Mouse (Mus musculus) gastrocnemius, adult 2 months (tissue): ENCODE measurements at regions not wholly inside any gene's neighbourhood (a gene's known extent, or its start where the extent isn't known, plus 50 kb on each side); places are given as distances from the start of the nearest gene placed in this dataset.

Experiments
- DNase-seq: peaks from one replicate; pipeline ENCODE4 v3.0.0; 2022
- H3K27ac ChIP-seq: fragments of 200-600 bp; 2 replicates; pipeline ENCODE4 v1.8.1; 2022; ENCODE audit warnings: mild to moderate bottlenecking
- H3K4me3 ChIP-seq: fragments of 200-600 bp; 2 replicates; pipeline ENCODE4 v1.8.1; 2022; ENCODE audit warnings: mild to moderate bottlenecking, moderate library complexity
- CTCF ChIP-seq: fragments of 200-600 bp; IDR thresholded peaks from 2 replicates; pipeline ENCODE4 v1.8.1; 2022; ENCODE audit warnings: antibody characterized with exemption, mild to moderate bottlenecking, moderate library complexity
- intact Hi-C: fragments of 180-260 bp; cut with DNase I; formaldehyde crosslinking; loops from one replicate; pipeline ENCODE4 v1.15.1; 2025

- no peak for TF ChIP-seq CTCF
- no peak overlapping the region for H3K4me3 ChIP-seq
- intact Hi-C loops, result loop anchor here (2.0 to 5.0 kb wide), 2 partner anchors 284 to 373 kb away; no protein-coding TSS in a partner anchor
- no peak for DNase-seq
- H3K27ac ChIP-seq, result no peak overlapping the region
Observed at GRCm38 (mm10) chr3:35688111-35688510, 65.8 kb upstream of the Atp11b start.

- no peak for DNase-seq
- intact Hi-C loops, result loop anchor here (2.0 to 5.0 kb wide), 2 partner anchors 284 to 372 kb away; no protein-coding TSS in a partner anchor
- peak; percentile 64 for TF ChIP-seq CTCF
- no peak overlapping the region for H3K4me3 ChIP-seq
- H3K27ac ChIP-seq, result no peak overlapping the region
Observed at GRCm38 (mm10) chr3:35688781-35689180, 65.1 kb upstream of the Atp11b start.

- peak; percentile 71 for TF ChIP-seq CTCF
- DNase-seq, result peak; percentile 48
- no peak overlapping the region for H3K27ac ChIP-seq
- intact Hi-C loops, result no loop called here
- no peak overlapping the region for H3K4me3 ChIP-seq
Observed at GRCm38 (mm10) chr3:35693039-35693438, 60.9 kb upstream of the Atp11b start.

DNA sequence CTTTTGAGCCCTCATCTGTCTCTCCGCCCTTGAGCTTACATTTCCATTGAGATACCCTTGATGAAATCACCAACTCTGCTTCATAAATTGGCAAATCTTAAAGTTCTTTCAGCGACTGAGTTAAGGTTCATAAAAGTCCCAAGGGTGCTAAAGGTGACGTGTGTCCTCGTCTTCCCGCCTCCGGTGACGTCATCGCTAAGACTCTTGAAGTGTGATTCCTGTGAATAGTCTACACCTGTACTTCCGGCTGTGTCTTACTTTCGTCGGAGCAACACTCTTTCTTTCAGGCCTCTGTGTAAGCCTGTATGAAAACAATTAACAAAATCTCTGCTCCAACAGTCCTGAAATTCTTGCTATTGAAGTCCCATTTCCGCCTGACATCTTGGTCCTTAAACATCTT, 60.4 kb upstream of the Atp11b start:
- no peak for TF ChIP-seq CTCF
- no peak for DNase-seq
- H3K27ac ChIP-seq, result no peak overlapping the region
- intact Hi-C loops, result no loop called here
- H3K4me3 ChIP-seq, result no peak overlapping the region

DNA sequence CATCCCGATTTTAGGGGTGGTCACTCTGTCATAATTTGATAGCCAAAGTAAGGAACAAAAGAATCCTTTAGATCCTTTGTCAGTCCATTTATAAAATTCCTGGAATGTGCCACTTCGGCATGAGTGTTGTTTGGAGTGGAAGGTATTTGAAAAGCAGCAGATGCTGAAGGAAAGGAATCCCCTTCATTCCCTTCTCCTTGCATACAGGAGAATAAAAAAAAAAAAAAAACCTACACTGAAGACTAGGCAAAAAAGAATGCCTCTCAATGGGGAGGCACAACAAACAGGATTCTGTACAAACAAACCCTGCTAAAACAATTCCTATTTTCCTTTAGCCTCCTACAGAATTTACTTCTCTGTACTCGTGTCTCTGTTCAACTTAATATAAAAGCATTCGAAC, 59.7 kb upstream of the Atp11b start:
- Histone ChIP-seq H3K27ac (no peak overlapping the region), H3K4me3 (no peak overlapping the region)
- DNase-seq, result no peak
- TF ChIP-seq CTCF, result no peak
- intact Hi-C loops, result no loop called here

DNA sequence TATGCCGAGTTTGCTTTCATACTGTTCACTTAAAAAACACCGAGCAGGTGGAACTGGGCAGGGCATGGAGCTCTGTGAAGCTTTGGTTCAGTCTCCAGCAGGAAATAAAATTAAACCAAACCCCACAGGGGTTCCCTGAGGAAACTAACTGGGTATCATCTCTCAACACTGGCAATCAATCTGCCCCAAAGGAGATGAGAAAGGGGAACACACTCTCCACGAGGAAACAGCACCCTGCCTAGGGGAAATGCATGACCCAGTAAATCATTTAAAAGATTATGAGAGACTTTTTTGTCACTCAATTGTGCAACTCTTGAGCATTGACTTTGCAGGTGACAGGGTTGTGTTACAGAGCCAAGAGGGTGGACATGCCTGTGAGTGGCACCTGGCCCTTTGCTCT, 58.0 kb upstream of the Atp11b start:
- Histone ChIP-seq H3K27ac (no peak overlapping the region), H3K4me3 (no peak overlapping the region)
- no peak for DNase-seq
- TF ChIP-seq CTCF, result no peak
- intact Hi-C loops, result no loop called here

- Histone ChIP-seq H3K27ac (no peak overlapping the region), H3K4me3 (no peak overlapping the region)
- TF ChIP-seq CTCF, result no peak
- no peak for DNase-seq
- intact Hi-C loops, result no loop called here
Observed at GRCm38 (mm10) chr3:35699266-35699665, 54.6 kb upstream of the Atp11b start.

DNA sequence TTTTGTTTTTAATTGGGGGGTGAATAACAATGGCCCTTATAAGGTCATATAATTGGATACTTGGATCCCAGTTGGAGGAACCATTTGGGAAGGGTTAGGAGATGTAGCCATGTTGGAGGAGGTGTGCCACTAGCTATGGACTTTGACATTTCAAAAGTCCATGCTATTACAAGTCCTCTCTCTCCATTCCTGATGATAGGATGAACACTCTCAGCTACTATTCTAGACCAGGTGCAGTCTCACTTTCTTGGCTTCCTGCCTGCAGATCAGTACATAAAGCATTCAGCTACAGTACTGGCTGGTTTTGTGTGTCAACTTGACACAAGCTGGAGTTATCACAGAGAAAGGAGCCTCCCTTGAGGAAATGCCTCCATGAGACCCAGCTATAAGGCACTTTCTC, 53.9 kb upstream of the Atp11b start:
- no peak for TF ChIP-seq CTCF
- Histone ChIP-seq H3K27ac (no peak overlapping the region), H3K4me3 (no peak overlapping the region)
- no peak for DNase-seq
- intact Hi-C loops, result no loop called here

DNA sequence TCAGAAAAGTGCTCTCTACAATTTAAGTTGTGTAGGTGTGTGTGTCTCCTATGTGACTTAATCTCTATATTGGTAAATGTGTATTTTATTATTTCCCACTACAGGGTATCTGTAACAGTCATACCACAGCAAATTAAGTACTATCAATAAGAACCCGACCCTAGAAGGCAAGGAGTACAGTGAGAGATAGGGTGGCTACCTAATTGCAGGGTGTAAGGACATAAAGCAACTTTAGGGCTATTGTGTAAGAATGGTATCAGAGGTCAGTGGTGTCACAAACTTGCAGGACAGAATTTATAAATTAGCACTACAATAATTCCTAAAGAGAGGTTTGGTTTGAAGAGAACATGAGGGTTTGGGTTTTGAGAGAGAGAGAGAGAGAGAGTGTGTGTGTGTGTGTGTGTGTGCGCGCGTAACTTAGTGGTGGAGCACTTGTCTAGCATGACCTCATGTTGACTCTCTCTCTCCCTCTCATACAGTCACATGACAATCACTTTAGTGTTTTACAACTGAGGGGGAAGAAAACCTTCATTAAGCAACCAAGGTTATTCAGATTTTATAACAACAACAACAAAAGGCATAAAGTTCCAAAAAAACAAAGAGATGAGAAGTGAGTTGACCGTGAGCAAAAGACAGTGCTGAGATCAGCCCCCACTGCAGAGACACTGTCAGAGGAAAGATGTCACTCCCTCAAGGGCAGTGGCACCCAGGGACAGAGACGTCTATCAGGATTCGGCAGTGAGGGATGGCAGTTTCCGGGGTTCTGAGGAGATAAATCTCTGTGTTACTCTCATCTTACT, 50.2 kb upstream of the Atp11b start:
- no peak for TF ChIP-seq CTCF
- no peak overlapping the region for H3K4me3 ChIP-seq
- H3K27ac ChIP-seq, result no peak overlapping the region
- DNase-seq, result no peak
- intact Hi-C loops, result no loop called here
